Mouse (Mus musculus) E14TG2a.4 (cell line): Measurements from ENCODE around the gene Cxcr4.

Source experiments
- H3K27me3 ChIP-seq: 2 replicates; pipeline ENCODE4 v1.6.1; 2014; ENCODE audit warnings: low read length, control low read depth; ENCODE audit not compliant: insufficient read depth
- H3K36me3 ChIP-seq: 2 replicates; pipeline ENCODE4 v1.6.1; 2014; ENCODE audit warnings: low read length, control low read depth; ENCODE audit not compliant: insufficient read depth
- H3K4me1 ChIP-seq: replicated peaks from 2 replicates; pipeline ENCODE4 v1.6.1; 2014; ENCODE audit warnings: low read depth, low read length, control low read depth
- H3K4me3 ChIP-seq: replicated peaks from 2 replicates; pipeline ENCODE4 v1.5.1; 2014; ENCODE audit warnings: mild to moderate bottlenecking, low read length
- H3K9me3 ChIP-seq: 2 replicates; pipeline ENCODE4 v1.6.1; 2014; ENCODE audit warnings: low read length, control low read depth
- CTCF ChIP-seq: conservative IDR thresholded peaks from 2 replicates; pipeline ENCODE4 v1.5.1; 2014; ENCODE audit warnings: low read length
- NANOG ChIP-seq: IDR thresholded peaks from 2 replicates; pipeline ENCODE4 v1.6.1; 2014; ENCODE audit warnings: borderline replicate concordance, low read length, mixed read lengths
- POU5F1 ChIP-seq: IDR thresholded peaks from 2 replicates; pipeline ENCODE4 v1.6.1; 2014; ENCODE audit warnings: low read length, borderline replicate concordance

Gene Cxcr4

DNA sequence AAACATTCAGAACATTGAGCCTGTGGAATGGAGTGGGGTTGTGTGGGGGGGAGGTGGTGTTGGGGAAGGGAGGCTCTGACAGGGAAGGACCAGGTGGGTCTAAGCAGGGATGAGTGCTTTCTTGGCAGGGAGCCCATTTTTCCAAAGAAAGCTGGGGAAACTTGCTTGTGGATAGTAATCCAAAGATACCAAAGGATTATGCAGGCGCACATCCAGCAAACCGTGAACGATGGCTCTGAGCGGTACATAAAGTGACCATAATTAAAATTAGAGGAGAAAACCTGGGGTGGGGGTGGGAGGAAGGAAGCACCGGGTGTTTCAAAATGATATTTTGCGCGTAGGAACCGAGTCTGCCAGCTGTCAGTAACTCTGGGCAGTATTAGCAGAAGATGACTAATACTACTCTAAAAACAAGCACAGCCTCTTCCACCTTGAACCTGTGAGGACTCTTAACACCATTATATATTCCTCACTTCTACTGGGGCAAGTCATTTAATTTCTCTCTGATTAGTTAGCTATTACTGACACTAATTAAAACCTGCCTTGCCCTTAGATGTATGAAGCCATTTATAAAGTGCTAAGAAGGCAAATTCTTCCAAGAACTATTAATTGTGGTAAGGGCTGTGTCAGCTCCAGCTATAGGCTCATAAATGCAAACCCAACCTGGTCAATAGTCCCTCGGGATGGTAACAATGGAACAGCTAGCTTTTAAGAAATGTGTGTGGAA, 30.9 kb upstream of the Cxcr4 start:
- Histone ChIP-seq H3K36me3 (no peaks in the 10 kb centered on the region), H3K27me3 (no peaks in the 10 kb centered on the region), H3K9me3 (no peaks in the 10 kb centered on the region), H3K4me1 (no peaks in the 10 kb centered on the region), H3K4me3 (no peak overlapping the region)
- TF ChIP-seq POU5F1 (no peak), CTCF (no peak), NANOG (no peak)

DNA sequence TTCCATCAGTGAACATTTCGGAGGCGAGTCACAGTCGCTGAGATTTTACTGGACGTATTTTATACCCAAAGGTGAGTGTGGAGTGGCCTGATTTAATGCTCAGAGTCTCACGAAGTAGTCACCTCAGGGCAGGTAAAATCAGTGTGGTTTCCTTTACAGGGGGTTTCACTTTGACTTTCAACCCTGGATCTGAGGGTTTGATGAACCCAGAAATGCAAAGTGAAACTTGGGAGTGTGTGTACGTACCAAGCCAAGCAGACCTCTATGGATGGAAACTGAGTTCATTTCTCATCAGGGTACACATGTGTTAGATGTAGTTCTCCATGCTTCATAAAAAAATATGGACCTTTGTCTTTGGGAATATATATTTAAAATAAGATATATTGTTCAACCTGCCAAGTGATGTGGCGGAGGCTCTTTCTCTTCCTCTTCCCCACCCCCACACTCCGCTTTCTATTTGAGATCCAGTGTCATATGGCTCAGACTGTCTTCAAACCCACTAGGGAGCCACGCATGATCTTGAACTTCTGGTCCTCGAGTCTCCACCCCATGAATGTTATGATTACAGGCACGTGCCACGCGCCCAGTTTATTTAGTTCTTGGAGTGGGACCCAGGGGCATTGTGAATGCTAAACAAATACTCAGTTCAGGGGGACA, 25.7 kb upstream of the Cxcr4 start:
- no peak for TF ChIP-seq POU5F1
- TF ChIP-seq CTCF: no peak
- TF ChIP-seq NANOG: no peak
- H3K4me3 ChIP-seq: no peak overlapping the region
- no peaks in the 10 kb centered on the region; the same call in 1 of the 2 replicates for H3K27me3 ChIP-seq
- H3K36me3 ChIP-seq: no peaks in the 10 kb centered on the region
- no peaks in the 10 kb centered on the region for H3K9me3 ChIP-seq
- H3K4me1 ChIP-seq: no peaks in the 10 kb centered on the region

DNA sequence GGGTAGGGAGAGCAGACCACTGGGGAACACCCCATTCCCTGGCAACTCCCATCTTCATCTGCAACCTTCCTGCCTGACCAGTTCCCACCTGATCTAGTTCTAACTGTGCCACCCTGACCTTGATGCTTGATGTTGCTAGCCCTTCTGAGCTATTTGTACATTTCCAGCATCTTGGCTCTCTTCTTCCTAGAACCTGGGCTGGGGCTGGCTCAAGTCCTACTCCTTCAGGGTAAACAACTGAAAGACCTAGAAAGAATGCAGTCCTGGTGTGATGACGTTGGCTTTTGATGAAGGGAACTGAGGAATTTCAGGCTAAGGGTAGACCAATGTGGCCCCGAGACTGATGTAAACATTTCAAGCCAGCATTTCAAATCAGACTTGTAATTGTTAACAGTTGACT, 24.5 kb upstream of the Cxcr4 start:
- TF ChIP-seq POU5F1 (no peak), NANOG (no peak)
- Histone ChIP-seq H3K9me3 (no peaks in the 10 kb centered on the region), H3K36me3 (no peaks in the 10 kb centered on the region), H3K4me1 (no peaks in the 10 kb centered on the region), H3K27me3 (peaks cover 2% of the 10 kb centered on the region; the same call in 1 of the 2 replicates), H3K4me3 (no peak overlapping the region)

DNA sequence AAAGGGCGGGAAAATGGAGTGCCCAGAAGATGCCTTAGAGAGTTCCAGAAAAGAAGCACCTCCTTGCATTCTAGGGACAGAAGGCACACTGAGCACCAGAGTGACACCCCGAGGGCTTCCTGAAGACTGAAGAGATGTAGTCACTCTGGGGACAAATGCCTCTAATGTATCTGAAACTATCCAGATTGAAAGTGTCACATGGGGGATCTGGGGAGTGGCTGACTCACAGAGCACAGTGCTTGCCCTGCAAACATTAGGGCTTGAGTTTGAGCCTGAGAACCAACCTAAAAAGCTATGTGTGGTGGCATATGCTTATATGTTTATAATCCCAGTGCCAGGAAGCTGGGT, 23.3 kb upstream of the Cxcr4 start:
- TF ChIP-seq POU5F1 (no peak), NANOG (no peak), CTCF (no peak)
- H3K9me3 ChIP-seq: no peaks in the 10 kb centered on the region
- no peaks in the 10 kb centered on the region for H3K4me1 ChIP-seq
- no peak overlapping the region for H3K4me3 ChIP-seq
- H3K36me3 ChIP-seq: no peaks in the 10 kb centered on the region
- H3K27me3 ChIP-seq: peaks cover 2% of the 10 kb centered on the region; the same call in 1 of the 2 replicates

DNA sequence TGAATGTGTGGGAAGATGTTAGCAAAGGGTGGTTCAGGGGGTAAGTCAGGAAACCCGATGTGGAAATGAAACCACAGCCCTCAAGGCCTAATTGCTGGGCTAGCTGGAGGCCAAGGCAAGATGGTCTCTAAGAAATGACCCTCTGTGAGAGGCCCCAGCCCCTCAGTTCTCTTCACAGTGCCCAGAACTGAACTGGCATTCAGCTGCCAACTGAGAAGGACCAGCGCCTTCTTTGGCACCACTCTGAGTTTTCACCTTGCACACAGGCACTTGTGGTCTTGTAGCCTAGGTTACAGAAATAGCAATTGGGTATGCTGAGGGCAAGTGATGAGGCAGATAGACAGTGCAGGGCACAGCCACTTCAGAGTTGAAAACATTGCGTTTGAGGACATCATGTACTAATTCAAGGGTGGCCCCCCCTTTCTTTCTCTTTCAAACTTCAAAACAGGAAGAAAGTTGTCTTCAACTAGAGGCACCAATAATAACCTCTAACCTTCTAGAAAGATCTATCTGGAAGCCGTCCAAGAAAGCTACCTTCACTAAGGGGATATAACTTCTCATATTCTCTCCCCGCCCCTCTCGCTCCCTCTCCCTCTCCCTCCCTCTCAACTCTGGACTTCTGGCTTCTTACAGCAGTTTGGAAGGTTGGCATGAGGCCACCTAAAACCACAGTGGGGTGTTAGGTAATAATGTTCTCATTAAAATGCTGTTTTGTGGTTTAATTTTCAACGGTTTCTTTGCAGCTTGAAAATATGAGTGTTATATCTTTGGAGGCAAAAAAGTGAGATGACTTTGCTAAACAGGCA, 22.8 kb upstream of the Cxcr4 start:
- no peak overlapping the region for H3K4me3 ChIP-seq
- peaks cover 2% of the 10 kb centered on the region; the same call in 1 of the 2 replicates for H3K27me3 ChIP-seq
- no peak for TF ChIP-seq POU5F1
- TF ChIP-seq NANOG: no peak
- no peak for TF ChIP-seq CTCF

DNA sequence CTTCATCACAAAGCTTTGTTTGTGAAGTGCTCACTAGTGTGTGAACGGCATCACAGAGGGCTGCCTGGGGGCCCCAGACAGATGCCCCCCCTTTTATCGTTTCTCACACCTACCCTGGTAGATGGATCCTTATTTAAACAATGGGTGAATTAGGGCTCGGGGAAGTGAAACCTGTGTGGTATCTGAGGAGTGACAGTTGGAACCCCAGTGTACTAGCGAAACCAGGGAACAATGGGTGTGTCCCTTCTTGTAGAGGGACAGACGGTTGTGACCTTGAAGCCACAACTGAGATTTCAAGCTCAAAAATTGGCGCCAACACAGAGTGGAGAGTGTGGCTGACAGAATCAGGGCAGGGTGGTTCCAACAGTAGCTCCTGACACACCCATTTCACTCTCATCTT, 16.0 kb upstream of the Cxcr4 start:
- H3K27me3 ChIP-seq: peaks cover 9% of the 10 kb centered on the region
- H3K4me1 ChIP-seq: no peaks in the 10 kb centered on the region
- no peak for TF ChIP-seq NANOG
- no peak for TF ChIP-seq POU5F1
- no peak for TF ChIP-seq CTCF
- no peaks in the 10 kb centered on the region for H3K36me3 ChIP-seq
- no peak overlapping the region for H3K4me3 ChIP-seq
- no peaks in the 10 kb centered on the region for H3K9me3 ChIP-seq

More for the DNA sequence above, 22.8 kb upstream of the Cxcr4 start:
- H3K36me3 ChIP-seq: no peaks in the 10 kb centered on the region
- H3K9me3 ChIP-seq: no peaks in the 10 kb centered on the region
- no peaks in the 10 kb centered on the region for H3K4me1 ChIP-seq

DNA sequence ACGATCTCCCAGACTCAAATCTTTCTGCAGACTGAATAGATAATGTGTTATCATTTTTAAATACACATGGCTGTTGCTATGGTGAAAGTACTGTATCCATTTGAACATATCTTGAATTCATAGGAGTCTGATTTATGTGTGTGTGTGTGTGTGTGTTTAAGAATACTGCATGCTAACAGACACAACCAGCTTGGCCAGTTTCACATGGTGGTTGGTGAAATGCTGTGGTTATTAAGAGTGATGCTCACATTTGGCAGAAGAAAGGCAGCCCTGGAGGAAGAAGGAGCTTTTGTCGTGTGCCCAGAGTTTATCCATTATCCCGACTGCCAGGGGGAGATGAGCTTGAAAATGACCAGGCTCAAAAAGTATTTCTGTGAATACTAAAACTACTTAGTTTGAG, 15.3 kb upstream of the Cxcr4 start:
- Histone ChIP-seq H3K9me3 (no peaks in the 10 kb centered on the region), H3K4me3 (no peak overlapping the region), H3K36me3 (no peaks in the 10 kb centered on the region), H3K27me3 (peaks cover 9% of the 10 kb centered on the region), H3K4me1 (0 out of 2 replicates have a peak, but pooled peaks cover 3% of the 10 kb centered on the region)
- TF ChIP-seq NANOG (no peak), CTCF (no peak), POU5F1 (no peak)

DNA sequence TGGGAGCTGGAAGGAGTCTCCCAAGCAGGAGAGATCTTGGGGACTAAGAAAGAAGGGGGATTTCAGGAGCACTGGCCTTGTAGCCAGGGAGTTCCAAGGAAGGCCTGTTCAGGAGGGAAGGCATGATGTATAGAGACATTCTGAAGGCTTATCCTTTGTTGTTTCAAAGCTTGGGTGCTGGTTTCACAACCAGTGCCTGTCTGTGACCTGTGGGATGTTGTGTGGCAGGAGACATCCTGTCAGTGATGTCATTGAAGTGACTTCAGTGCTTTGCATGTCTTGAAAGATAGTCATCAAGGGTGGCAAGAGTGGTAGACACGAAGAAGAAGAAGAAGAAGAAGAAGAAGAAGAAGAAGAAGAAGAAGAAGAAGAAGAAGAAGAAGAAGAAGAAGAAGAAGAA, 13.7 kb upstream of the Cxcr4 start:
- Histone ChIP-seq H3K4me3 (no peak overlapping the region), H3K9me3 (no peaks in the 10 kb centered on the region), H3K27me3 (peaks cover 7% of the 10 kb centered on the region), H3K4me1 (peaks cover 8% of the 10 kb centered on the region), H3K36me3 (no peaks in the 10 kb centered on the region)
- TF ChIP-seq POU5F1 (no peak), CTCF (no peak)
